Mouse (Mus musculus) forebrain, embryonic 16.5 days (tissue): Measurements from ENCODE around the gene Tuba1c. TPM values are rescaled to one million over a fixed set of nuclear protein-coding genes. Genes with fewer than 3 reads are reported as not detected.
"Not testable (repeated sequence)": the region's sequence is repeated elsewhere in the genome, so short reads cannot be mapped to it uniquely, and the experiment has no call there.

Experiments
- ATAC-seq: fragments of 200-750 bp; cut with Nextera tagmentation; 2 replicates; pipeline ENCODE4 v1.8.0; 2017; ENCODE audit warnings: mild to moderate bottlenecking, moderate library complexity
- H3K27ac ChIP-seq: fragments of 300-500 bp; sonication (generic); 2 replicates; pipeline ENCODE4 v1.5.1; 2014; ENCODE audit warnings: low read length, control low read depth
- H3K27me3 ChIP-seq: fragments of 300-500 bp; sonication (generic); replicated peaks from 2 replicates; pipeline ENCODE4 v1.6.1; 2014; ENCODE audit warnings: low read length; ENCODE audit not compliant: control insufficient read depth, insufficient read depth
- H3K36me3 ChIP-seq: fragments of 300-500 bp; sonication (generic); 2 replicates; pipeline ENCODE4 v1.6.1; 2014; ENCODE audit not compliant: control insufficient read depth, insufficient read depth
- H3K4me1 ChIP-seq: fragments of 300-500 bp; sonication (generic); replicated peaks from 2 replicates; pipeline ENCODE4 v1.6.1; 2014; ENCODE audit warnings: low read length; ENCODE audit not compliant: control insufficient read depth, insufficient read depth
- H3K4me2 ChIP-seq: fragments of 300-500 bp; sonication (generic); 2 replicates; pipeline ENCODE4 v1.6.1; 2014; ENCODE audit warnings: mild to moderate bottlenecking, low read length, control low read depth
- H3K4me3 ChIP-seq: fragments of 300-500 bp; sonication (generic); replicated peaks from 2 replicates; pipeline ENCODE4 v1.5.1; 2014; ENCODE audit warnings: mild to moderate bottlenecking, low read length, control low read depth
- H3K9ac ChIP-seq: fragments of 300-500 bp; sonication (generic); replicated peaks from 2 replicates; pipeline ENCODE4 v1.6.1; 2014; ENCODE audit warnings: low read depth, low read length, control low read depth
- H3K9me3 ChIP-seq: fragments of 300-500 bp; sonication (generic); 2 replicates; pipeline ENCODE4 v1.6.1; 2016; ENCODE audit warnings: low read length; ENCODE audit not compliant: control insufficient read depth
- WGBS: fragments of 180-500 bp; shearing (Covaris S2); extraction: QIAGEN DNeasy Blood & Tissue Kit; methylation state at CpG from one replicate; pipeline ENCODE4 v1.1.7; 2014; 5-methylcytosine and 5-hydroxymethylcytosine counted together
- polyA plus RNA-seq: library from polyadenylated mRNA; unstranded; fragments of >200 nt; fragmentation: Nextera tagmentation; extraction: Ambion mirVana; gene quantifications from 2 replicates; pipeline ENCODE4 v1.2.1, GENCODE M21; 2015

The Tuba1c gene
- polyA plus RNA-seq, 1 experiment from 2014 or later = 42.1 TPM

GRCm38 (mm10) chr15:99074019-99074599 lies 44.4 kb downstream of the Tuba1c start, which contains the start of gene Troap:
TSS of gene Troap (plus strand) at chr15:99074575.
- Histone ChIP-seq H3K9ac (peak within 1 kb of the TSS; percentile 87), H3K27ac (peak within 1 kb of the TSS; percentile 96), H3K4me3 (peak within 1 kb of the TSS; percentile 66), H3K9me3 (no peaks in the 10 kb centered on the region), H3K36me3 (no peaks in the 10 kb centered on the region), H3K27me3 (no peaks in the 10 kb centered on the region), H3K4me2 (peak within 1 kb of the TSS; percentile 99), H3K4me1 (peaks cover 16% of the 10 kb centered on the region)
- no peak; the same call in 1 of the 2 replicates for ATAC-seq
- 17% methylated on average over 9 of the region's 9 CpGs for WGBS

DNA sequence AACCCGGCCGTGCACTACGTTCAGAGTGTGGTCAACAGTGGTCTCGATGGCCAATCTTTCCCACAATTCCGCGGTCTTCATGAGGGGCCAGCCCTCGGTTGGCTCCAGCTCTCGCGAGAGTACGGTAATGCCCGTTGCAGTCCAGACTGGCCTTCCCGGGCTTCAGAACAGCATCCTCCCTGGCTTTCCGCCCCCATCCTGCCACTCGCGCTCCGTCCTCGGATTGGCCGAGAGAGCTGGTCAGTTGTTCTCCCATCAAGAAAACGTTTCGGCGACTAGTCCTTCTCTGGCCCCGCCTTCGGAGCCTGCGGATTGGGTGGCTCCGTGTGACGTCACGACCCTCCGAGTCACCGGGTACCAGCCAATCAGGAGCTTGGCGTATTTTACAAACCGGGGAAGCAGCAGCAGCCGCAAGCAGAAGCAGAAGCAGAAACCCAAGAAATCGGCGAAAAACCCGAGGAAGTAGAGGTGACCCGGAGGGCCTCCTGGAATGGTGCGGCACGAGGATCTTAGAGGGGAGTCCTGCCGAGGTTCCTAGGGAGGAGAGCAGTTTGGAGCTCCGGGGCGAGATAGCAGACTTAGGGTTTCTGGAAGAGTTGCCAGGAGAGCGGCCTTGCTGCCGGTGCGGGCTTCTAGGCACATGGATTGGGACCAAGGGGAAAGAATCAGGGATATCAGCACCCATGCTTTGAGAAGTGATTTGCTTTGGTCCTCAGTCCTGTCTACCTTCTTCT lies 45.1 kb downstream of the Tuba1c start:
- no peaks in the 10 kb centered on the region for H3K36me3 ChIP-seq
- H3K27me3 ChIP-seq = no peaks in the 10 kb centered on the region
- peak overlapping the region; percentile 99 for H3K4me2 ChIP-seq
- H3K9ac ChIP-seq = peak overlapping the region; percentile 87
- no peaks in the 10 kb centered on the region for H3K9me3 ChIP-seq
- WGBS = under 1% methylated on average over 44 of the region's 44 CpGs
- ATAC-seq = peak; percentile 98
- peak overlapping the region; percentile 66 for H3K4me3 ChIP-seq
- peaks cover 16% of the 10 kb centered on the region for H3K4me1 ChIP-seq
- H3K27ac ChIP-seq = peak overlapping the region; percentile 96

- WGBS = 95% methylated on average over 3 of the region's 3 CpGs
Measured at GRCm38 (mm10) chr15:99076011-99076410, 46.3 kb downstream of the Tuba1c start.

GRCm38 (mm10) chr15:99078181-99078910 lies 48.7 kb downstream of the Tuba1c start:
- Histone ChIP-seq H3K9me3 (no peaks in the 10 kb centered on the region), H3K36me3 (no peaks in the 10 kb centered on the region), H3K4me3 (no peak overlapping the region), H3K27me3 (no peaks in the 10 kb centered on the region; the same call in 1 of the 2 replicates), H3K9ac (no peak overlapping the region), H3K4me1 (peaks cover 16% of the 10 kb centered on the region), H3K27ac (no peak overlapping the region), H3K4me2 (no peak overlapping the region)
- ATAC-seq = no peak
- 86% methylated on average over 15 of the region's 15 CpGs for WGBS

More at GRCm38 (mm10) chr15:99076011-99076410, 46.3 kb downstream of the Tuba1c start:
- Histone ChIP-seq H3K4me3 (peak overlapping the region; percentile 66), H3K4me1 (peaks cover 16% of the 10 kb centered on the region), H3K4me2 (peak overlapping the region; percentile 99)
- not testable (repeated sequence) for H3K9me3 ChIP-seq, H3K9ac ChIP-seq, H3K27me3 ChIP-seq, H3K36me3 ChIP-seq, ATAC-seq, H3K27ac ChIP-seq

DNA sequence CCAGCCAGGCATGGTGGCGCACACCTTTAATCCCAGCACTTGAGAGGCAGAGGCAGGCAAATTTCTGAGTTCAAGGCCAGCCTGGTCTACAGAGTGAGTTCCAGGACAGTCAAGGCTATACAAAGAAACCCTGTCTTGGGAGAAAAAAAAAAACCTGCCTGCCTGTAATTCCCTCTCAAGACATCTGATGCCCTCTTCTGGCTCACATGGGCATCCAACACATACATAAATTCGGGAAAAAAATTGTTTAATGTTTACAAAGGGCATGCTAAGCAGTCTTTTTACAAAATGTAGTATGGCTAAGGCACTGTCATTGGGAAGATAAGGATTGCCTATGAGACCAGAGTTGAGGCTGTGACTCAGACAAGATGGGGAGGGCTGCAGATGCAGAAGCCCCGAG lies 50.1 kb downstream of the Tuba1c start:
- no peak overlapping the region for H3K27ac ChIP-seq
- no peak overlapping the region for H3K4me2 ChIP-seq
- peaks cover 11% of the 10 kb centered on the region for H3K4me1 ChIP-seq
- 86% methylated on average over 3 of the region's 3 CpGs for WGBS
- no peaks in the 10 kb centered on the region for H3K36me3 ChIP-seq
- no peaks in the 10 kb centered on the region for H3K9me3 ChIP-seq
- no peak overlapping the region for H3K9ac ChIP-seq
- no peak for ATAC-seq
- no peak overlapping the region for H3K4me3 ChIP-seq
- no peaks in the 10 kb centered on the region; the same call in 1 of the 2 replicates for H3K27me3 ChIP-seq

DNA sequence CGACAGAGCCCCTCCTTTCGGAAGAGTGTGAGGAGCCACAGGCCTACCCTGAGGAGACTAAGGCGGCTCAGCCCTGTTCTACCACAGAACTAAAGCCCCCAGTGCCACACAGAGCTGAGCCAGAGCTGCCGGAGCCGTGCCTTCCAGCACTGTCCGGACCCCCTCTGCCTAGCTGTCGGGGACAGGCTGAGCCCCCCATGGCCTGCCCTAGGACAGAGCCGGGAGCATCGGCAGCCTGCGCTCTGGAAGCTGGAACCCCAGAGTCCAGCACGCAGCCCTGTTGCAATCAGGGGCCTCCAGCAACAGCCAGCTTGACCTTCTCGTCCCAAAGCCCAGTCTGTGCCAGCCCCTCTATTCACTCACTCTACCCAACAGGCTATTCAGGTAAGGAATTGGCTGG lies 52.6 kb downstream of the Tuba1c start:
- 88% methylated on average over 12 of the region's 12 CpGs for WGBS
- Histone ChIP-seq H3K4me1 (no peaks in the 10 kb centered on the region), H3K4me3 (no peak overlapping the region), H3K9me3 (no peaks in the 10 kb centered on the region), H3K27me3 (peaks cover 19% of the 10 kb centered on the region), H3K27ac (no peak overlapping the region), H3K4me2 (no peak overlapping the region), H3K9ac (no peak overlapping the region), H3K36me3 (no peaks in the 10 kb centered on the region)
- ATAC-seq = no peak

- Histone ChIP-seq H3K36me3 (no peaks in the 10 kb centered on the region), H3K9me3 (no peaks in the 10 kb centered on the region), H3K27ac (no peak overlapping the region), H3K9ac (no peak overlapping the region), H3K4me1 (no peaks in the 10 kb centered on the region), H3K4me2 (no peak overlapping the region), H3K4me3 (no peak overlapping the region), H3K27me3 (peaks cover 24% of the 10 kb centered on the region)
- WGBS = 91% methylated on average over 16 of the region's 16 CpGs
- no peak for ATAC-seq
Measured at GRCm38 (mm10) chr15:99082840-99083239, 53.1 kb downstream of the Tuba1c start.

GRCm38 (mm10) chr15:99083258-99083657 lies 53.6 kb downstream of the Tuba1c start:
- Histone ChIP-seq H3K4me1 (peaks cover 2% of the 10 kb centered on the region), H3K4me2 (no peak overlapping the region), H3K9me3 (no peaks in the 10 kb centered on the region), H3K27ac (no peak overlapping the region), H3K27me3 (peaks cover 28% of the 10 kb centered on the region), H3K4me3 (no peak overlapping the region), H3K36me3 (no peaks in the 10 kb centered on the region), H3K9ac (no peak overlapping the region)
- no peak for ATAC-seq
- WGBS = 69% methylated on average over 9 of the region's 9 CpGs

- Histone ChIP-seq H3K9ac (no peak overlapping the region), H3K4me1 (peaks cover 7% of the 10 kb centered on the region), H3K4me3 (no peak overlapping the region), H3K27ac (no peak overlapping the region), H3K9me3 (no peaks in the 10 kb centered on the region), H3K4me2 (no peak overlapping the region), H3K27me3 (peaks cover 34% of the 10 kb centered on the region), H3K36me3 (no peaks in the 10 kb centered on the region)
- no peak for ATAC-seq
- 9% methylated on average over 11 of the region's 11 CpGs for WGBS
Measured at GRCm38 (mm10) chr15:99083867-99084557, 54.3 kb downstream of the Tuba1c start.
